Mouse (Mus musculus): Measurements from ENCODE around the gene Hibch. TPM values are rescaled to one million over a fixed set of nuclear protein-coding genes. Genes with fewer than 3 reads are reported as not detected.
A peak's percentile ranks its signal among the peaks of the same experiment; 100 is the strongest.

Hibch gene
- polyA plus RNA-seq, 1 experiment: 8.1 TPM

DNA sequence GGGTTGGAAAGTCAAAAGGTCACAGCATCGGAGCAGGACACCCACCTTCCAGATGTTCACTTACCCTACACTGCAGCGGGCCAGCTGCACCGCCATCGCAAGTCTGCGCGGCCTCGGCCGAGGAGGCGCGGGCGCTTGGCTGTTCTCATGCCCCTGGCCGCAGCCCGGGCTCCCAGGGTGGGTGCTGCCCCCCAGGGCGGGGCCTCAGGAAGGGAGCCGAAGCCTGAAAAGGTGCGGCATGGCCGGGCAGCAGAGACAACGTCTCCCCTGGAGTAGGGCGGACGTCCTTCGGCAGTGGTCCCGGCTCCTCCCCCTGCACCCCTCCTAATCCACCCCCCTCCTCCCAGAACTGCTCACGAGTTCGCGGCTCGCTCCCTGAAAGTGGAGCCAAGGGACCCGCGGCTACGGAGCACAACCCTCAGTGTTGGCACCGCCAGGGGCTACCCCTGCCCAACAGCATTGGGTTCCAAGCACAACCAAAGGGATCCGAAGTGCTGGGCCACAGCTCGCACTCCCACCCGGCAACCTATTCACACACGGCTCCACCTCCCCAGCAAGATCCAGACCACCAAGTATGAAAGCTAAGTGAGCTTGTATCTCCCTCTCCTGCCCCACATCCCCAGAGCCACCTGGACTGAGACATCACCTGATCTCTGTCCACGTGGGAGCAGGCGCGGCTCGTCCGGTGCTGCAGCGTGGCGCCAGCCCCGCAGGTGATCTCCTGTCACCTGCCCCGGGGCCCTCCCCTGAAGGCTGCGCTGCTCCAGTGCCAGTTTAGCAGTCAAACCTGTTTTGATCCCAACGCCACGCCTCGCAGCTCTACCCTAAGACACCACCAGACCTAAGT, 108.0 kb downstream of the Hibch start:
- TF ChIP-seq MAX (IDR thresholded peaks at IDR 0.05; ENCODE audit: low read depth) (no peak), SRF (IDR thresholded peaks at IDR 0.05; ENCODE audit: control insufficient read depth, insufficient read length, low read depth) (no peak), MYOD1 (IDR thresholded peaks at IDR 0.05; ENCODE audit: control insufficient read depth in 1 of 3, insufficient read length in 2 of 3, low read depth in 2 of 3) (no peak), TCF12 (IDR thresholded peaks at IDR 0.05; ENCODE audit: insufficient read depth, poor library complexity, severe bottlenecking) (no peak), TCF3 (IDR thresholded peaks at IDR 0.05; ENCODE audit: insufficient read length, low read depth) (no peak), POLR2AphosphoS2 (IDR thresholded peaks at IDR 0.05; ENCODE audit: insufficient read length, low read depth) (no peak), MYOG (IDR thresholded peaks at IDR 0.05; ENCODE audit: control insufficient read depth in 1 of 3, insufficient read depth in 1 of 3, insufficient read length in 2 of 3, low read depth in 2 of 3) (no peak), POLR2A (IDR thresholded peaks at IDR 0.05; ENCODE audit: insufficient read length, low read depth) (no peak), USF1 (IDR thresholded peaks at IDR 0.05; ENCODE audit: low read depth) (no peak)
- Histone ChIP-seq H3K27me3 (ENCODE audit: control insufficient read depth, insufficient read depth, insufficient read length) (peaks cover 14% of the 10 kb centered on the region), H3ac (ENCODE audit: control insufficient read depth, insufficient read length) (no peak overlapping the region), H3K4me2 (ENCODE audit: low read depth) (peak overlapping the region; percentile 58), H3K79me2 (ENCODE audit: control insufficient read depth, insufficient read depth) (no peaks in the 10 kb centered on the region), H3K4me3 (no peak overlapping the region), H3K36me3 (ENCODE audit: control insufficient read depth, insufficient read depth) (no peaks in the 10 kb centered on the region)

DNA sequence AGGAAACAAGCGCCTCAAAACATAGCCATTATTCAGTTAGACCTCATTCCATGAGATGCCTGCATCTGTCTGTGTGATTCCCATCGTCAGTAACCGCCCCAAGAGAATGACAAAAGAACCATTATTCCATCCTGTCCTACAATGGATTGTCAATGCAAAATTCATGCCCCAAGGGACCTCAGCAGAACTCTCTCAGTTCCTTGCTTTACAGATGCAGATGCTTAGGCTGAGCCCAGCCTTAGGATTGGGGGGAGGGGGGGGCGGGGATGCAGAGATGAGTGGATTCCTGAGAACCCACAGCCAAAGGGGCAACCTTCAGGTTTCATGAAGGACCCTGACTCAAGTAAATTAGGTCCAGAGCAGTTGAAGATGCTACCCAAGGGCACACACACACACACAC, 108.8 kb downstream of the Hibch start:
- no peak overlapping the region for H3ac ChIP-seq (ENCODE audit: control insufficient read depth, insufficient read length)
- H3K4me2 ChIP-seq (ENCODE audit: low read depth): no peak overlapping the region

DNA sequence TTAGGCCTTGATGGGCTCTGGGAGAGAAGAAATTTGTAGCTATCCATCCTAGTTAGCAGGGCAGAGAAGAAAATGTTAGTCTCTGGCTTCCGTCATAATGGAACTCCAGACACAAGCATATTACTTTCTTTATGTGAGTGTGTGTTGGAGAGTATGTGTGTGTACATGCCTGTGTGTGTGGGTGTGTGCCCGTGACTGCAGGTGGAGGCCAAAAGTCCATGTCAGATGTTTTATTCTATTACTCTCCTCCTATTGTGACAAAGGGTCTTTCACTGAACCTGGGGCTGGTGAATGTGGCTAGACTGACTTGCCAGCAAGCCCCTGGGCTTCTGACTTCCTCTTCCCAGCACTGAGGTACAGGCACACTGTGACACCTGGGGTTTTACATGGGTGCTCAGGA, 109.7 kb downstream of the Hibch start:
- Histone ChIP-seq H3K36me3 (ENCODE audit: control insufficient read depth, insufficient read depth) (no peaks in the 10 kb centered on the region), H3K79me2 (ENCODE audit: control insufficient read depth, insufficient read depth) (no peaks in the 10 kb centered on the region), H3K4me2 (ENCODE audit: low read depth) (no peak overlapping the region), H3K4me3 (no peak overlapping the region), H3ac (ENCODE audit: control insufficient read depth, insufficient read length) (no peak overlapping the region), H3K27me3 (ENCODE audit: control insufficient read depth, insufficient read depth, insufficient read length) (peaks cover 14% of the 10 kb centered on the region)
- TF ChIP-seq USF1 (IDR thresholded peaks at IDR 0.05; ENCODE audit: low read depth) (no peak), CEBPB (IDR thresholded peaks at IDR 0.05; ENCODE audit: insufficient read depth, poor library complexity, severe bottlenecking) (no peak), MYOD1 (IDR thresholded peaks at IDR 0.05; ENCODE audit: control insufficient read depth in 1 of 3, insufficient read length in 2 of 3, low read depth in 2 of 3) (no peak), POLR2A (IDR thresholded peaks at IDR 0.05; ENCODE audit: insufficient read length, low read depth) (no peak), SRF (IDR thresholded peaks at IDR 0.05; ENCODE audit: control insufficient read depth, insufficient read length, low read depth) (no peak), MAX (IDR thresholded peaks at IDR 0.05; ENCODE audit: low read depth) (no peak), REST (IDR thresholded peaks at IDR 0.05; ENCODE audit: insufficient read depth, insufficient read length) (no peak), TCF12 (IDR thresholded peaks at IDR 0.05; ENCODE audit: insufficient read depth, poor library complexity, severe bottlenecking) (no peak), POLR2AphosphoS2 (IDR thresholded peaks at IDR 0.05; ENCODE audit: insufficient read length, low read depth) (no peak)

More for the DNA sequence above, 108.8 kb downstream of the Hibch start:
- TF ChIP-seq CEBPB (IDR thresholded peaks at IDR 0.05; ENCODE audit: insufficient read depth, poor library complexity, severe bottlenecking) (no peak), POLR2AphosphoS2 (IDR thresholded peaks at IDR 0.05; ENCODE audit: insufficient read length, low read depth) (no peak), REST (IDR thresholded peaks at IDR 0.05; ENCODE audit: insufficient read depth, insufficient read length) (no peak), TCF12 (IDR thresholded peaks at IDR 0.05; ENCODE audit: insufficient read depth, poor library complexity, severe bottlenecking) (no peak), MAX (IDR thresholded peaks at IDR 0.05; ENCODE audit: low read depth) (no peak)
- Histone ChIP-seq H3K4me3 (no peak overlapping the region), H3K36me3 (ENCODE audit: control insufficient read depth, insufficient read depth) (no peaks in the 10 kb centered on the region), H3K27me3 (ENCODE audit: control insufficient read depth, insufficient read depth, insufficient read length) (peaks cover 14% of the 10 kb centered on the region), H3K79me2 (ENCODE audit: control insufficient read depth, insufficient read depth) (no peaks in the 10 kb centered on the region)

GRCm38 (mm10) chr1:52955102-52955501, 110.4 kb downstream of the Hibch start:
- H3K4me3 ChIP-seq: no peak overlapping the region
- no peak overlapping the region for H3ac ChIP-seq (ENCODE audit: control insufficient read depth, insufficient read length)
- H3K79me2 ChIP-seq (ENCODE audit: control insufficient read depth, insufficient read depth): no peaks in the 10 kb centered on the region
- H3K4me2 ChIP-seq (ENCODE audit: low read depth): no peak overlapping the region
- H3K36me3 ChIP-seq (ENCODE audit: control insufficient read depth, insufficient read depth): no peaks in the 10 kb centered on the region
- H3K27me3 ChIP-seq (ENCODE audit: control insufficient read depth, insufficient read depth, insufficient read length): peaks cover 14% of the 10 kb centered on the region
- TF ChIP-seq E2F4 (IDR thresholded peaks at IDR 0.05; ENCODE audit: insufficient read depth): no peak
- TF ChIP-seq USF1 (IDR thresholded peaks at IDR 0.05; ENCODE audit: low read depth): no peak
- TF ChIP-seq POLR2A (IDR thresholded peaks at IDR 0.05; ENCODE audit: insufficient read length, low read depth): no peak
- no peak for TF ChIP-seq CEBPB (IDR thresholded peaks at IDR 0.05; ENCODE audit: insufficient read depth, poor library complexity, severe bottlenecking)
- no peak for TF ChIP-seq MAX (IDR thresholded peaks at IDR 0.05; ENCODE audit: low read depth)
- no peak for TF ChIP-seq POLR2AphosphoS2 (IDR thresholded peaks at IDR 0.05; ENCODE audit: insufficient read length, low read depth)
- no peak for TF ChIP-seq TCF12 (IDR thresholded peaks at IDR 0.05; ENCODE audit: insufficient read depth, poor library complexity, severe bottlenecking)
- TF ChIP-seq REST (IDR thresholded peaks at IDR 0.05; ENCODE audit: insufficient read depth, insufficient read length): no peak

DNA sequence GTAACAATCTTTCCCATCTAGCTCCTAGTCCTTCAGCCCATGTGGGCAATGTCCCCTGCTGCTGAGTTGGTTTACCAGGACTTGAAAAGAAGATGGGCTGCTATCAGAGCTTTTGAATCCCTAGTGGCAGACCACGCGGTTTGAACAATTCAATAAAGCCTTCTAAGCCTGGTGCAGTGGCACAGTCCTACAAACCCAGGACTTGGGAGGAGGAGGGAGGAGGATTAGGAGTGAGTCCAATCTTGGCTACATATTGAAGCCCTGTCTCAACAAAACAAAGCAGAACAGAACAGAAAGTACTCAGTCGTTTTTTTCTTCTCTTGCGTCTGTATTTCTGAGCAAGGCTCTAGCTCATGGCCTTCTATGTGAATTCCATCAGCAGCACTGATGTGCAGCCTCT, 112.0 kb downstream of the Hibch start:
- TF ChIP-seq POLR2A (IDR thresholded peaks at IDR 0.05; ENCODE audit: insufficient read length, low read depth) (no peak), REST (IDR thresholded peaks at IDR 0.05; ENCODE audit: insufficient read depth, insufficient read length) (no peak), POLR2AphosphoS2 (IDR thresholded peaks at IDR 0.05; ENCODE audit: insufficient read length, low read depth) (no peak), TCF12 (IDR thresholded peaks at IDR 0.05; ENCODE audit: insufficient read depth, poor library complexity, severe bottlenecking) (no peak), TCF3 (IDR thresholded peaks at IDR 0.05; ENCODE audit: insufficient read length, low read depth) (no peak), USF1 (IDR thresholded peaks at IDR 0.05; ENCODE audit: low read depth) (no peak), E2F4 (IDR thresholded peaks at IDR 0.05; ENCODE audit: insufficient read depth) (no peak), MYOD1 (IDR thresholded peaks at IDR 0.05; ENCODE audit: control insufficient read depth in 1 of 3, insufficient read length in 2 of 3, low read depth in 2 of 3) (no peak), MYOG (IDR thresholded peaks at IDR 0.05; ENCODE audit: control insufficient read depth in 1 of 3, insufficient read depth in 1 of 3, insufficient read length in 2 of 3, low read depth in 2 of 3) (no peak), MAX (IDR thresholded peaks at IDR 0.05; ENCODE audit: low read depth) (no peak), SRF (IDR thresholded peaks at IDR 0.05; ENCODE audit: control insufficient read depth, insufficient read length, low read depth) (no peak), CEBPB (IDR thresholded peaks at IDR 0.05; ENCODE audit: insufficient read depth, poor library complexity, severe bottlenecking) (no peak)
- H3K79me2 ChIP-seq (ENCODE audit: control insufficient read depth, insufficient read depth): no peaks in the 10 kb centered on the region
- no peak overlapping the region for H3K4me3 ChIP-seq
- H3K36me3 ChIP-seq (ENCODE audit: control insufficient read depth, insufficient read depth): no peaks in the 10 kb centered on the region
- no peak overlapping the region for H3ac ChIP-seq (ENCODE audit: control insufficient read depth, insufficient read length)
- no peak overlapping the region for H3K4me2 ChIP-seq (ENCODE audit: low read depth)
- peaks cover 11% of the 10 kb centered on the region for H3K27me3 ChIP-seq (ENCODE audit: control insufficient read depth, insufficient read depth, insufficient read length)

Data from myocyte (in vitro differentiated cells).